Mouse (Mus musculus): Measurements from ENCODE around the gene Psma1.

- TF ChIP-seq GATA1 (IDR thresholded peaks at IDR 0.05; ENCODE audit: borderline replicate concordance, low read length) (no peak), FLI1 (IDR thresholded peaks at IDR 0.05; ENCODE audit: low read length) (no peak)
Measured at GRCm38 (mm10) chr7:114301293-114301782, 25.4 kb upstream of the Psma1 start.

All from megakaryocyte, embryonic 14.5 days (primary cell).